19 mouse cellular contexts compared by ENCODE assay signal in the genomic region with DNA sequence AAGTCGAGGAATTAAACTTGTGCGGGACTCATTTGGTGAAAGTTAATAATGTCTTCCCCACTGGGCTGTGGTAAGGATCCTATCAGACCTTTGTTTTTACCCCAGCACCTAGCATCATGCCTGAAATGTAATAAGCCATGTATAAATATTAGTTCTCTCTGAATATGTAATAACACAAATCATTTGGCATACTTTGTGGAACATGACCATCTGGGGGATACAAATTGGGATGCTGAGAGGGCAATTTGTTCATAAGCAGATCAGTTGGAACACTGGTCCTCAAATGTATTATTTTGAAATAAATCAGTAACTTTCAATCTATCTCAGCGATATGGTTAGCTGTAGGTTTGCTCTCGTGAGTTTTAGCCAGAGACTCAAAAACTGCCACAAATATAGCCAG.
DNase-seq lines count a peak whose midpoint lies in the region; ATAC-seq lines count a peak whose summit lies in the region.
"Had no signal": no experiment of that assay in that cellular context is flagged by ENCODE, and none has a peak within 500 bp of the region (broad histone marks: within the 10 kb centered on the region; RNA-seq: fewer than 3 reads in every experiment).

No protein-coding gene starts in this region.

- H3K4me1 ChIP-seq in forebrain, embryonic 13.5 days: peaks cover 33% of the 10 kb centered on the region
- H3K4me1 ChIP-seq in forebrain, embryonic 11.5 days (replicated peaks; ENCODE audit: control insufficient read depth, insufficient read depth, low read length): no peaks in the 10 kb centered on the region; the same call in 1 of the 2 replicates

- no peaks in the 10 kb centered on the region for H3K36me3 ChIP-seq in forebrain, embryonic 13.5 days (ENCODE audit: poor library complexity, severe bottlenecking)
- no peaks in the 10 kb centered on the region for H3K36me3 ChIP-seq in forebrain, embryonic 11.5 days (ENCODE audit: control insufficient read depth, insufficient read depth, low read length)
- H3K36me3 ChIP-seq: embryonic facial prominence, embryonic 13.5 days; embryonic facial prominence, embryonic 15.5 days had no signal

- H3K4me3 ChIP-seq in forebrain, embryonic 13.5 days: no peak overlapping the region
- H3K4me3 ChIP-seq in forebrain, embryonic 11.5 days (ENCODE audit: low read depth, low read length): no peak overlapping the region
- H3K4me3 ChIP-seq: embryonic facial prominence, embryonic 13.5 days; embryonic facial prominence, embryonic 15.5 days; erythroblast, embryonic 14.5 days had no signal

- no peak overlapping the region for H3K4me2 ChIP-seq in forebrain, embryonic 13.5 days
- no peak overlapping the region for H3K4me2 ChIP-seq in forebrain, embryonic 11.5 days (ENCODE audit: low read depth, low read length, severe bottlenecking)
- H3K4me2 ChIP-seq: embryonic facial prominence, embryonic 13.5 days; embryonic facial prominence, embryonic 15.5 days had no signal

- H3K9me3 ChIP-seq in forebrain, embryonic 13.5 days (replicated peaks): no peaks in the 10 kb centered on the region; the same call in none of the 2 replicates
- no peaks in the 10 kb centered on the region for H3K9me3 ChIP-seq in forebrain, embryonic 11.5 days (ENCODE audit: control insufficient read depth, low read length)
- H3K9me3 ChIP-seq: embryonic facial prominence, embryonic 15.5 days had no signal

- no peaks in the 10 kb centered on the region for H3K27me3 ChIP-seq in forebrain, embryonic 13.5 days
- no peaks in the 10 kb centered on the region for H3K27me3 ChIP-seq in forebrain, embryonic 11.5 days (ENCODE audit: control insufficient read depth, insufficient read depth, low read length)
- H3K27me3 ChIP-seq: embryonic facial prominence, embryonic 13.5 days; embryonic facial prominence, embryonic 15.5 days had no signal

- no peak for ATAC-seq in forebrain, embryonic 13.5 days
- ATAC-seq in forebrain, embryonic 11.5 days (replicated peaks; ENCODE audit: low FRiP score): no peak

- H3K9ac ChIP-seq in forebrain, embryonic 13.5 days: no peak overlapping the region
- H3K9ac ChIP-seq in forebrain, embryonic 11.5 days (ENCODE audit: low read length): no peak overlapping the region
- H3K9ac ChIP-seq: embryonic facial prominence, embryonic 13.5 days; embryonic facial prominence, embryonic 15.5 days had no signal

- WGBS in forebrain, embryonic 13.5 days: 86% methylated on average over 4 of the region's 4 CpGs
- 83% methylated on average over 4 of the region's 4 CpGs for WGBS in forebrain, embryonic 11.5 days

- H3K27ac ChIP-seq in forebrain, embryonic 13.5 days: peak overlapping the region; percentile 33; the same call in 1 of the 2 replicates
- H3K27ac ChIP-seq in forebrain, embryonic 11.5 days (ENCODE audit: low read depth, low read length): no peak overlapping the region
- H3K27ac ChIP-seq: embryonic facial prominence, embryonic 13.5 days; embryonic facial prominence, embryonic 15.5 days had no signal

- no peak for DNase-seq in forebrain, embryonic 11.5 days (ENCODE audit: low spot score)
- DNase-seq in layer of hippocampus, adult 11-12 months (ENCODE audit: low spot score): peak; percentile 8
- no peak for DNase-seq in layer of hippocampus, postnatal 25 days (ENCODE audit: extremely low spot score in 1 of 2, low spot score in 1 of 2)
- peak; percentile 31 for DNase-seq in layer of hippocampus, adult 9-11 months
- DNase-seq in layer of hippocampus, adult 9-10 months (ENCODE audit: low spot score): no peak
- DNase-seq: adrenal gland, adult 2 months; adrenal gland, postnatal 10 days; adrenal gland, postnatal 25 days; cerebellum, adult 11 months; cerebellum, adult 18-20 months; cerebellum, adult 8-10 months; cerebellum, adult 9-11 months; cerebellum, postnatal 14 days; cerebellum, postnatal 36 days; embryo, embryonic 11 days had no signal

Comparison
In these comparisons a context has a peak if more than half of its experiments do, and no peak if none do; other contexts are left out.
1. DNase-seq: peak in layer of hippocampus, adult 11-12 months (single experiment) and layer of hippocampus, adult 9-11 months (single experiment); none in forebrain, embryonic 11.5 days (single experiment), layer of hippocampus, postnatal 25 days (0 of 2) and layer of hippocampus, adult 9-10 months (single experiment).